Mouse (Mus musculus) cerebellum, adult 11-12 months (tissue): ENCODE data around the gene Cpeb1.

Experiments
- DNase-seq: peaks from one replicate; pipeline ENCODE4 v3.0.0; 2022

The Cpeb1 gene

GRCm38 (mm10) chr7:81326043-81326442, 129.2 kb downstream of the Cpeb1 start:
- no peak for DNase-seq

DNA sequence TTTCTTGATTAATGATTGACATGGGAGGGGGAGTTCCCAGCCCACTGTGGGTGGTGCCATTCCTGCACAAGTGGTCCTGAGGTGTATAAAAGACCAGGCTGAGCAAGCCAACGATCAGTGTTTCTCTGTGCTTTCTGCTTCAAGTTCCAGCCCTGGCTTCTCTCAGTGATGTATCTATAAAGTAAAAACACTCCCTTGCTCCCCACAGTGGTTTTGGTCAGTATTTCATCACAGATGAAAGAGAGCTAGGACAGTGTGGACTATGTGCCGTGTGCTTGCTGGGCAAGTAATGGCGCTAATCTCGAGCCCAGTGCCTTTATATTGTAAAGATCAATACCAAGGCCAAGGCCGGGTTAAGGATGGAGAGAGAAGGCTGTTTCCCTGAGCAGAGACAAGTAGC, 133.5 kb downstream of the Cpeb1 start:
- DNase-seq = no peak

DNA sequence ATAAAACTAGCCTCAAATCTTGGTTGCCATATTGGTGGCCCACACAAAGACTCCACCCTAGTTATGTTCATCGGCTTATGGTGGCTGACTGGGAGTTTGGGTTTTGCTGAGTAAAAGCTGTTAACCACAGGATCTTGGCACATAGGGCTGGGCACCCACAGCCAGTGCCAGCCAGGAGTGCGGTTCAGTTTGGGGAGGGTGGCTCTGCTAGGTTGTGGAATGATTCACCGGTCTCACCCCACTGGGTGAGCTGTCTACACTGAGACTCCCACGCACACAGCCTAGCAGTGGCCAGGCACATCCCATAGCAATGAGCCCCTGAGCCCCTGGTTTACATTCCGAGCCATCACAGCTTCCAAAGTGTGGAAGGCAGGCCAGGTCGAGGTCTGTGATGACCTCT, 135.5 kb downstream of the Cpeb1 start:
- no peak for DNase-seq

GRCm38 (mm10) chr7:81315583-81315982, 139.7 kb downstream of the Cpeb1 start:
- no peak for DNase-seq

GRCm38 (mm10) chr7:81311581-81311980, 143.7 kb downstream of the Cpeb1 start:
- DNase-seq = no peak

DNA sequence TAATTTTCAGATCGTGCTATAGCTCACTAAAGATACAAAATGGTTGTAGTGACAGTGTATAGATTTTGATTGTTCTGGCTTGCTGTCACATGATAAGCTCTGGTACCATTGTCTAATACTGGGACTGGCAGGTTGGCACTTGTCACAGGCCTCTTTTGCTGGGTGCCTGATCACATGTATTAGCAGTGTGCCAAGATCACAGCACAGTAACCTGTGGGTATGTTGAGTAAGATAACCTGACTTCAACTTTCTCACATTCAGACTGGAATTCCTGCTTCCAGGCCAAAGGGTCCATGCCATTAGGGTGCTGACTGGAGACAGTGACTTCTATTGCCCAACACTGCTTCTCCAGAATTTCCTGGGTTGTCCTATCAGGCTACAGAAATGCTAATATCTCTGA, 144.1 kb downstream of the Cpeb1 start:
- no peak for DNase-seq

DNA sequence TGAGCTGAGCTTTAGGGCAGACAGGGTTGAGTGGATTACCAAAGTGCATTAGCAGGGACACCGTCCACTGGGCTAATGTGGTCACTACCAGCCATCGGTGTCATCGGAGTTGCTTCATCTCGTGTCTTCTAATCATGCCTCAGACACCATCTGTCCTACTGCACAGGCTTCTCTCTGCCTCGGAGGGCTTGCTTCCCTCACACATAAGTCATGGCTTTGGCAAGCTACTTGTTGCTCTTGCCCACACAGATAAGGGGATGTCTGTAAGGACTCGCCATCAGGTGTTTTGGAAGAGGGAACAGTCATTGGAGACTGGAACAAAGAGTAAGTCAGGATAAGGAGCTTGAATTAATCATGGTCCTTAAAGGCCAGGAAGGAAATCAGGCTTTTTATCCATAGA, 146.0 kb downstream of the Cpeb1 start:
- DNase-seq = no peak

DNA sequence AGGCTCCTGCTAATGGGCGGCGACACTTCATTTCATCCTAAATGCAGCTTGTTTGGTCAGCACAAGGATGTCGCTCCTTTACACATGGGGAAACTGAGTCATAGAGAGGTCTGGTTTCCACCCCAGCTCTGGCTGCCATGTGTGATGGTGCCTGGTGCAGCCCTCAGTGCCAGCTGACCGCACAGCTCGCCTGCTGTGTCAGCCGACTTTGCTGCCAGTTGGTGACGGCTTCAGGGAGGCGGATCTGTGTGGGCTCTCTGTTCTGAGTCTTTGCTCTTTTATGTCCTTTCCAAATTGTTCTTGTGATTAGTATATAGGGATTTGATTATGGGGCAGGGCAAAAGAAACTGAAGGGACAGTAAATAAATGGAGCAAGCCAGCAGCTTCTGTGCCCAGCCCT, 147.5 kb downstream of the Cpeb1 start:
- DNase-seq = no peak

DNA sequence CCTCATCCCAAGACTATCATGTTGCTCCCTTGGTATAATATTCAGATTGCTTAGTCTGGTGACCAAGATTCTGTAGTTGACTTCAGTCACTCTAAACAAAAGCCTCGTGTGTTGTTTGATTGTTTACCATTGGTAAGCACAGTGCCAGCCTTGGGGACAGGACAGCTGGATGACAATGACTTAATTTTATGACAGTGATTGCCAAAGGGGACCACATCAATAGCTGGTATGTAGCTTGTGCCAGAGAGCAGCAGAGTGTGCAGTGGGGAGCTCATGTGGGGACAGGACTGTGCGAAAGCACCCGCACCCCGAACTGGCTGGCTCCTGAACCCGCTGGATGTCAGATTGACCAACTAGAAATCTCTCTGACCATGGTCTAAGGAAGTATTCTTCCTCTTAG, 150.6 kb downstream of the Cpeb1 start:
- DNase-seq = peak; percentile 7

DNA sequence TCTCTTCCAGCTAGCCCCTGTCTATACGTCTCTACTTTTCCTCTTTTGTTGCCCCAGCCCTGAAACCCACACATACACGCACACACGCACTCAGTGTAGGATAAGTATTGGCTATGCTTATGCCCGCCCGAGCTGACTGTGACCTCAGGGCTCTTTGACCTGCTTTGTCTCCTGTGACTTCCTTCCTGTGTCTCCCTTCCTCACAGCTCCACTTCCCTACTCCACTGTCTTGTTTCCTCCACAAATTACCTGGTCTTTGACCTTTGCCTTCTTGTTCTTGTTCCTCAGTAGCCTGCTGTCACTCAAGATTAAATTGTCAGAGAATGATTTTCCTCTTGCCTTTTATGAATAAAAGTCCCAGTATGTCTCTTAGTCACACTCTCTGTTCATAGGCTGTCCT, 151.2 kb downstream of the Cpeb1 start:
- no peak for DNase-seq

- no peak for DNase-seq
These were observed 151.6 kb downstream of the Cpeb1 start for GRCm38 (mm10) chr7:81303682-81304081.

GRCm38 (mm10) chr7:81301323-81301722, 153.9 kb downstream of the Cpeb1 start:
- no peak for DNase-seq

DNA sequence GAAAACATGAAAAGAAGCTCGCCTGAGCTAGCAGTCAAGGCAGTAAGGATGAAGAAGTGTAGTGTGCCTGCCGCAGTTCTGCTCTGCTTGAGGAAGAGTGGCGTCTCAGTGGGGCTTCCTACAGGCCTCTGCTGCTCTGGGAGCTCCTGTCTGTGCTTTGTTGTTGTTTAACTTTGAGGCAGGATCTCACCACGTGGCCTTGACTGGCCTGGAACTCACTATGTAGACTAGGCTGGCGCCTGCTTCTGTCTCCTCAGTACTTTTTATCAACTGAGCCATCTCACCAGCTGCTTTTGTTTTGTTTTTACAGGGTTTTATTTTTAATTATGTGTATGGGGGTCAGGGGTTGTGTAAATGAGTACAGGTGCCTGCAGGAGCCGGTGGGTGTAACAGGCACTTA, 157.1 kb downstream of the Cpeb1 start:
- no peak for DNase-seq
